Mouse (Mus musculus): ENCODE data around the gene Scarf2. TPM values are rescaled to one million over a fixed set of nuclear protein-coding genes. Genes with fewer than 3 reads are reported as not detected.

Gene Scarf2
- total RNA-seq, 1 experiment = 8.1 TPM

DNA sequence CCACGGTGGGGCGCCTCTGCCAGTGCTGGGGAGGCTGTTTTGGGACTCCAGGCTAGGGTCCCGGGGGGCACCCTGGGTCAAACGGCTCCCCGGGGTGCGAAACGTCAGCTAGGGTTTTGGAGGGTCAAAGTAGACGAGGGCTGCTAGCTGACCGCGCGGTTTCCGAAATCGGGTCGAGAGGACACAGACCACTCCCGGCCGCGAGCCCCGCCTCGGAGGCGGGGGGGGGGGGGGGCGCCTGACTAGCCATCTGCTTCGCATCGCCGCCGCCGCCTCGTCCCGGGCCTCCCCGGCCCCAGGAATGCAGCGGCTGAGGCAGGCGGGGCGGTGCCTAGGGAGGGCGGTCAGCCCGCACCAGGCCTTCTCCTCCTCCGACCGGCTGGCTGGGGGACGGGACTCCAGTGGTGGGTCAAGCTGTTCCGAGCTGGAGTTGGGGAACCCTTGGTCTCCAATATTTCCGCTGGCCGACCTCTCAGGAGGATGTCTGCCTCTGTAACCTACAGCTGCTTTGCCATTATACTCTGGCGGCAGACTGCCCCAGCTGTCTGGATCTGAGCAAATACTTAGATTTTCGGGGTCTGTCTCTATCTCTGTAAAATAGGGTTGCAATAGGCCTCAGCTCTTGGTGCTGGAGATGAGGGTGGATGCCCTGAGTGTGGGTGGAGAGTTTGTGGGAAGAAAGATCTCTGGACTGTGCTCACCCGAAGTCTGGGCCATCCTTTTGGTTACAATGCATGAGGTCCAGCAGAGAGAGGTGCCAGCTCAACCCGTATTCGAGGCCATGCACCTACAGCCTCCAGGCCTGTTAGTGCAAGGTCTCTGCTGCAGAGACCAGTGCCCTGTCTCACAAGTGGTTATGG is 1.5 kb downstream of the Scarf2 start:
- in situ Hi-C loops (cut with MboI; ENCODE audit: low sequenced_read_pairs in 2 of 2, unreplicated experiment in 2 of 2) = no loop called here
- DNase-seq (ENCODE audit: low read depth, low spot score) = no peak
- Histone ChIP-seq H3K27ac (ENCODE audit: insufficient read depth, low read depth, low read length, poor library complexity, severe bottlenecking) (no peak overlapping the region), H3K9me3 (ENCODE audit: control insufficient read depth, insufficient read depth, low read depth, low read length) (no peaks in the 10 kb centered on the region), H3K36me3 (ENCODE audit: control insufficient read depth, insufficient read depth, low read length, poor library complexity, severe bottlenecking) (no peaks in the 10 kb centered on the region), H3K4me3 (ENCODE audit: insufficient read depth in 1 of 2, low read depth in 1 of 2, low read length in 2 of 2, poor library complexity in 1 of 2, severe bottlenecking in 1 of 2) (peak overlapping the region in 1 of 2 experiments; percentile 68; a peak in 1 of 4 replicates), H3K4me1 (ENCODE audit: control insufficient read depth in 2 of 2, insufficient read depth in 2 of 2, low read length in 2 of 2, poor library complexity in 1 of 2) (peaks cover 0 to 11% of the 10 kb centered on the region in 2 experiments; a peak in 1 of 4 replicates), H3K9ac (ENCODE audit: insufficient read depth, low read depth, low read length, poor library complexity, severe bottlenecking) (no peak overlapping the region)
- no peak for TF ChIP-seq CHD2 (IDR thresholded peaks at IDR 0.05; ENCODE audit: low read depth, low read length)
- no peak for TF ChIP-seq HCFC1 (IDR thresholded peaks at IDR 0.05; ENCODE audit: borderline replicate concordance, insufficient read depth, low read length)
- TF ChIP-seq ZC3H11A (IDR thresholded peaks at IDR 0.05; ENCODE audit: borderline replicate concordance, low read depth, low read length) = no peak
- TF ChIP-seq MAFK (IDR thresholded peaks at IDR 0.05; ENCODE audit: insufficient read depth, low read depth, low read length) = no peak
- TF ChIP-seq ZNF384 (IDR thresholded peaks at IDR 0.05; ENCODE audit: low read depth, low read length) = no peak

GRCm38 (mm10) chr16:17799584-17799983 is 2.5 kb downstream of the Scarf2 start:
- in situ Hi-C loops (cut with MboI; ENCODE audit: low sequenced_read_pairs in 2 of 2, unreplicated experiment in 2 of 2) = no loop called here
- no peak overlapping the region for H3K9ac ChIP-seq (ENCODE audit: insufficient read depth, low read depth, low read length, poor library complexity, severe bottlenecking)
- no peaks in the 10 kb centered on the region for H3K36me3 ChIP-seq (ENCODE audit: control insufficient read depth, insufficient read depth, low read length, poor library complexity, severe bottlenecking)
- H3K9me3 ChIP-seq (ENCODE audit: control insufficient read depth, insufficient read depth, low read depth, low read length) = no peaks in the 10 kb centered on the region
- H3K27ac ChIP-seq (ENCODE audit: insufficient read depth, low read depth, low read length, poor library complexity, severe bottlenecking) = no peak overlapping the region
- TF ChIP-seq CHD2 (IDR thresholded peaks at IDR 0.05; ENCODE audit: low read depth, low read length) (no peak), ZC3H11A (IDR thresholded peaks at IDR 0.05; ENCODE audit: borderline replicate concordance, low read depth, low read length) (no peak), ZNF384 (IDR thresholded peaks at IDR 0.05; ENCODE audit: low read depth, low read length) (no peak), HCFC1 (IDR thresholded peaks at IDR 0.05; ENCODE audit: borderline replicate concordance, insufficient read depth, low read length) (no peak), MAFK (IDR thresholded peaks at IDR 0.05; ENCODE audit: insufficient read depth, low read depth, low read length) (no peak)
- H3K4me3 ChIP-seq (ENCODE audit: insufficient read depth in 1 of 2, low read depth in 1 of 2, low read length in 2 of 2, poor library complexity in 1 of 2, severe bottlenecking in 1 of 2) = no peak overlapping the region
- DNase-seq (ENCODE audit: low read depth, low spot score) = no peak
- peaks cover 0 to 11% of the 10 kb centered on the region in 2 experiments; a peak in 1 of 4 replicates for H3K4me1 ChIP-seq (ENCODE audit: control insufficient read depth in 2 of 2, insufficient read depth in 2 of 2, low read length in 2 of 2, poor library complexity in 1 of 2)

- H3K4me1 ChIP-seq (ENCODE audit: control insufficient read depth in 2 of 2, insufficient read depth in 2 of 2, low read length in 2 of 2, poor library complexity in 1 of 2) = peaks cover 0 to 11% of the 10 kb centered on the region in 2 experiments; a peak in 1 of 4 replicates
- no peak overlapping the region for H3K9ac ChIP-seq (ENCODE audit: insufficient read depth, low read depth, low read length, poor library complexity, severe bottlenecking)
- H3K27ac ChIP-seq (ENCODE audit: insufficient read depth, low read depth, low read length, poor library complexity, severe bottlenecking) = no peak overlapping the region
- no peaks in the 10 kb centered on the region for H3K9me3 ChIP-seq (ENCODE audit: control insufficient read depth, insufficient read depth, low read depth, low read length)
- TF ChIP-seq ZNF384 (IDR thresholded peaks at IDR 0.05; ENCODE audit: low read depth, low read length) (no peak), MAFK (IDR thresholded peaks at IDR 0.05; ENCODE audit: insufficient read depth, low read depth, low read length) (no peak), CHD2 (IDR thresholded peaks at IDR 0.05; ENCODE audit: low read depth, low read length) (no peak), HCFC1 (IDR thresholded peaks at IDR 0.05; ENCODE audit: borderline replicate concordance, insufficient read depth, low read length) (no peak), ZC3H11A (IDR thresholded peaks at IDR 0.05; ENCODE audit: borderline replicate concordance, low read depth, low read length) (no peak)
- no peak overlapping the region for H3K4me3 ChIP-seq (ENCODE audit: insufficient read depth in 1 of 2, low read depth in 1 of 2, low read length in 2 of 2, poor library complexity in 1 of 2, severe bottlenecking in 1 of 2)
- DNase-seq (ENCODE audit: low read depth, low spot score) = no peak
- no peaks in the 10 kb centered on the region for H3K36me3 ChIP-seq (ENCODE audit: control insufficient read depth, insufficient read depth, low read length, poor library complexity, severe bottlenecking)
- in situ Hi-C loops (cut with MboI; ENCODE audit: low sequenced_read_pairs in 2 of 2, unreplicated experiment in 2 of 2) = loop anchor here (10.0 to 25.0 kb wide), 2 partner anchors 783 to 810 kb away; partner anchors contain the start of gene Gp1bb (in 1 of the 2)
Measured at GRCm38 (mm10) chr16:17801777-17802455, 4.8 kb downstream of the Scarf2 start.

- H3K9me3 ChIP-seq (ENCODE audit: control insufficient read depth, insufficient read depth, low read depth, low read length) = no peaks in the 10 kb centered on the region
- H3K36me3 ChIP-seq (ENCODE audit: control insufficient read depth, insufficient read depth, low read length, poor library complexity, severe bottlenecking) = no peaks in the 10 kb centered on the region
- H3K4me3 ChIP-seq (ENCODE audit: insufficient read depth in 1 of 2, low read depth in 1 of 2, low read length in 2 of 2, poor library complexity in 1 of 2, severe bottlenecking in 1 of 2) = peak overlapping the region; percentile 22 to 28; a peak in 2 of 4 replicates
- DNase-seq (ENCODE audit: low read depth, low spot score) = no peak
- in situ Hi-C loops (cut with MboI; ENCODE audit: low sequenced_read_pairs in 2 of 2, unreplicated experiment in 2 of 2) = loop anchor here (10.0 to 25.0 kb wide), 2 partner anchors 782 to 810 kb away; partner anchors contain the start of gene Gp1bb (in 1 of the 2)
- no peak overlapping the region for H3K9ac ChIP-seq (ENCODE audit: insufficient read depth, low read depth, low read length, poor library complexity, severe bottlenecking)
- H3K27ac ChIP-seq (ENCODE audit: insufficient read depth, low read depth, low read length, poor library complexity, severe bottlenecking) = no peak overlapping the region
- TF ChIP-seq MAFK (IDR thresholded peaks at IDR 0.05; ENCODE audit: insufficient read depth, low read depth, low read length) (no peak), HCFC1 (IDR thresholded peaks at IDR 0.05; ENCODE audit: borderline replicate concordance, insufficient read depth, low read length) (no peak), ZC3H11A (IDR thresholded peaks at IDR 0.05; ENCODE audit: borderline replicate concordance, low read depth, low read length) (no peak)
- peaks cover 0 to 9% of the 10 kb centered on the region in 2 experiments; a peak in 1 of 4 replicates for H3K4me1 ChIP-seq (ENCODE audit: control insufficient read depth in 2 of 2, insufficient read depth in 2 of 2, low read length in 2 of 2, poor library complexity in 1 of 2)
Measured at GRCm38 (mm10) chr16:17802456-17802838, 5.4 kb downstream of the Scarf2 start.
